In genomic region chrX:170001388-170001695, GRCm38 (mm10) we compare ENCODE assay signal across 7 mouse cellular contexts. TPM values are rescaled to one million over a fixed set of nuclear protein-coding genes. Genes with fewer than 3 reads are reported as not detected.
DNase-seq lines count a peak whose midpoint lies in the region; ATAC-seq and TF ChIP-seq lines count a peak whose summit lies in the region.
"Not testable (repeated sequence)": the region's sequence is repeated elsewhere in the genome, so short reads cannot be mapped to it uniquely, and the experiment has no call there.

No protein-coding gene starts in this region.

- TF ChIP-seq EP300 in ES-Bruce4 (IDR thresholded peaks at IDR 0.05; ENCODE audit: insufficient read depth, low read depth, low read length): not testable (repeated sequence)

- not testable (repeated sequence) for H3K4me3 ChIP-seq in ES-Bruce4 (ENCODE audit: low read depth, low read length); embryonic facial prominence, embryonic 10.5 days; forebrain, embryonic 11.5 days (ENCODE audit: low read depth, low read length); hindbrain, embryonic 11.5 days (ENCODE audit: low read depth, low read length); limb, embryonic 11.5 days (ENCODE audit: low read depth, low read length); midbrain, embryonic 12.5 days; neural tube, embryonic 11.5 days (ENCODE audit: low read depth, low read length)

- 42% methylated on average over 5 of the region's 12 CpGs for WGBS in embryonic facial prominence, embryonic 10.5 days
- 63% methylated on average over 8 of the region's 12 CpGs for WGBS in forebrain, embryonic 11.5 days
- WGBS in hindbrain, embryonic 11.5 days: 20% methylated on average over 3 of the region's 12 CpGs
- WGBS in limb, embryonic 11.5 days: 23% methylated on average over 7 of the region's 12 CpGs
- 27% methylated on average over 2 of the region's 12 CpGs for WGBS in midbrain, embryonic 12.5 days
- WGBS in neural tube, embryonic 11.5 days: no CpG with 5 or more reads among the region's 12 CpGs

- 0 out of 2 replicates have a peak overlapping the region, but pooled peaks have one; percentile 92 for H3K27ac ChIP-seq in ES-Bruce4 (ENCODE audit: insufficient read depth, low read length)
- H3K27ac ChIP-seq in embryonic facial prominence, embryonic 10.5 days (replicated peaks): peak overlapping the region; percentile 36
- H3K27ac ChIP-seq in forebrain, embryonic 11.5 days (ENCODE audit: low read depth, low read length); hindbrain, embryonic 11.5 days (ENCODE audit: low read depth, low read length); limb, embryonic 11.5 days (replicated peaks; ENCODE audit: low read depth, low read length); neural tube, embryonic 11.5 days (ENCODE audit: low read depth, low read length): not testable (repeated sequence)
- H3K27ac ChIP-seq in midbrain, embryonic 12.5 days (replicated peaks): peak overlapping the region; percentile 0; the same call in 1 of the 2 replicates

- not testable (repeated sequence) for H3K9me3 ChIP-seq in ES-Bruce4 (replicated peaks; ENCODE audit: control insufficient read depth, insufficient read depth, low read length, poor library complexity, severe bottlenecking); forebrain, embryonic 11.5 days (ENCODE audit: control insufficient read depth, low read length); midbrain, embryonic 12.5 days; neural tube, embryonic 11.5 days (ENCODE audit: control insufficient read depth, low read length)
- H3K9me3 ChIP-seq in embryonic facial prominence, embryonic 10.5 days: peaks cover 21% of the 10 kb centered on the region
- peaks cover 13% of the 10 kb centered on the region for H3K9me3 ChIP-seq in hindbrain, embryonic 11.5 days (ENCODE audit: control insufficient read depth, low read length)
- peaks cover 13% of the 10 kb centered on the region for H3K9me3 ChIP-seq in limb, embryonic 11.5 days (ENCODE audit: control insufficient read depth, low read length)

- H3K36me3 ChIP-seq in ES-Bruce4 (ENCODE audit: control insufficient read depth, insufficient read depth, low read length, poor library complexity, severe bottlenecking); embryonic facial prominence, embryonic 10.5 days (replicated peaks); forebrain, embryonic 11.5 days (ENCODE audit: control insufficient read depth, insufficient read depth, low read length); hindbrain, embryonic 11.5 days (ENCODE audit: control insufficient read depth, insufficient read depth, low read length); limb, embryonic 11.5 days (ENCODE audit: control insufficient read depth, insufficient read depth, low read length); midbrain, embryonic 12.5 days; neural tube, embryonic 11.5 days (ENCODE audit: control insufficient read depth, insufficient read depth, low read length): not testable (repeated sequence)

- H3K27me3 ChIP-seq in ES-Bruce4 (ENCODE audit: control insufficient read depth, insufficient read depth, low read length, poor library complexity, severe bottlenecking); embryonic facial prominence, embryonic 10.5 days (replicated peaks; ENCODE audit: low read depth, poor library complexity, severe bottlenecking); forebrain, embryonic 11.5 days (ENCODE audit: control insufficient read depth, insufficient read depth, low read length); hindbrain, embryonic 11.5 days (ENCODE audit: control insufficient read depth, insufficient read depth, low read length); limb, embryonic 11.5 days (ENCODE audit: control insufficient read depth, insufficient read depth, low read length); midbrain, embryonic 12.5 days; neural tube, embryonic 11.5 days (ENCODE audit: control insufficient read depth, insufficient read depth, low read length): not testable (repeated sequence)

- H3K9ac ChIP-seq in ES-Bruce4 (ENCODE audit: low read depth, poor library complexity, severe bottlenecking); forebrain, embryonic 11.5 days (ENCODE audit: low read length); hindbrain, embryonic 11.5 days (ENCODE audit: low read depth, low read length); limb, embryonic 11.5 days (ENCODE audit: low read length); midbrain, embryonic 12.5 days (replicated peaks); neural tube, embryonic 11.5 days (ENCODE audit: low read length): not testable (repeated sequence)

- not testable (repeated sequence) for TF ChIP-seq POLR2A in ES-Bruce4 (IDR thresholded peaks at IDR 0.05; ENCODE audit: insufficient read depth, low read length)

- DNase-seq in embryonic facial prominence, embryonic 10.5 days (ENCODE audit: low spot score); forebrain, embryonic 11.5 days (ENCODE audit: low spot score); hindbrain, embryonic 11.5 days (ENCODE audit: low spot score); limb, embryonic 11.5 days (ENCODE audit: low spot score); neural tube, embryonic 11.5 days (ENCODE audit: low spot score): not testable (repeated sequence)

- peak; percentile 28 for ATAC-seq in forebrain, embryonic 11.5 days (replicated peaks; ENCODE audit: low FRiP score)
- ATAC-seq in hindbrain, embryonic 11.5 days (ENCODE audit: low FRiP score): peak; percentile 53
- ATAC-seq in limb, embryonic 11.5 days (ENCODE audit: insufficient number of reproducible peaks, low FRiP score, low TSS enrichment, low read depth): peak; percentile 28; the same call in 1 of the 2 replicates
- not testable (repeated sequence) for ATAC-seq in midbrain, embryonic 12.5 days (ENCODE audit: low FRiP score, low read depth)
- peak; percentile 20; the same call in 1 of the 2 replicates for ATAC-seq in neural tube, embryonic 11.5 days (ENCODE audit: insufficient read depth, low FRiP score, low TSS enrichment)

- not testable (repeated sequence) for TF ChIP-seq CTCF in ES-Bruce4 (IDR thresholded peaks at IDR 0.05; ENCODE audit: low read depth, low read length)

- H3K4me1 ChIP-seq in ES-Bruce4 (ENCODE audit: control insufficient read depth, insufficient read depth, low read length): peaks cover 15% of the 10 kb centered on the region
- peaks cover 11% of the 10 kb centered on the region for H3K4me1 ChIP-seq in embryonic facial prominence, embryonic 10.5 days
- H3K4me1 ChIP-seq in forebrain, embryonic 11.5 days (replicated peaks; ENCODE audit: control insufficient read depth, insufficient read depth, low read length); hindbrain, embryonic 11.5 days (replicated peaks; ENCODE audit: control insufficient read depth, insufficient read depth, low read length); limb, embryonic 11.5 days (ENCODE audit: control insufficient read depth, insufficient read depth, low read length); midbrain, embryonic 12.5 days; neural tube, embryonic 11.5 days (ENCODE audit: control insufficient read depth, insufficient read depth, low read length): not testable (repeated sequence)

- H3K4me2 ChIP-seq in forebrain, embryonic 11.5 days (ENCODE audit: low read depth, low read length, severe bottlenecking); hindbrain, embryonic 11.5 days (replicated peaks; ENCODE audit: low read depth, low read length); limb, embryonic 11.5 days (ENCODE audit: low read depth, severe bottlenecking); midbrain, embryonic 12.5 days (replicated peaks); neural tube, embryonic 11.5 days (ENCODE audit: low read depth): not testable (repeated sequence)

RNA-seq across cellular contexts. Expression of gene Gm21887, which starts 8.1 kb away (rescaled TPM):
- polyA plus RNA-seq in ES-Bruce4 (2011; ENCODE audit: insufficient read depth, insufficient read length, low read depth, missing spikeins): 1,061 and 1,174 TPM in 2 replicates
- polyA plus RNA-seq in embryonic facial prominence, embryonic 10.5 days (2016; fragmentation: Nextera tagmentation; extraction: Ambion mirVana): 259 and 324 TPM in 2 replicates
- 321 and 384 TPM in 2 replicates for polyA plus RNA-seq in forebrain, embryonic 11.5 days (2014; fragmentation: Nextera tagmentation; extraction: Ambion mirVana)
- polyA plus RNA-seq in hindbrain, embryonic 11.5 days (2014; fragmentation: Nextera tagmentation; extraction: Ambion mirVana): 174 and 175 TPM in 2 replicates
- polyA plus RNA-seq in limb, embryonic 11.5 days (2014; fragmentation: Nextera tagmentation; extraction: Ambion mirVana): 244 and 297 TPM in 2 replicates
- polyA plus RNA-seq in midbrain, embryonic 12.5 days (2016; fragmentation: Nextera tagmentation; extraction: Ambion mirVana): 187 and 270 TPM in 2 replicates
- 214 and 267 TPM in 2 replicates for polyA plus RNA-seq in neural tube, embryonic 11.5 days (2014; fragmentation: Nextera tagmentation; extraction: Ambion mirVana)
